Mouse (Mus musculus) left cerebral cortex, postnatal 25 days (tissue): ENCODE measurements around the gene CK137956. TPM values are rescaled to one million over a fixed set of nuclear protein-coding genes. Genes with fewer than 3 reads are reported as not detected.

Experiments
- DNase-seq, 2 experiments: peaks; one replicate each; pipeline ENCODE4 v3.0.0; 2022; ENCODE audit warnings: low spot score in 2 of 2, mixed read lengths in 1 of 2
- intact Hi-C: fragments of 180-260 bp; cut with DNase I; formaldehyde crosslinking; loops from one replicate; pipeline ENCODE4 v1.15.1; 2025
- total RNA-seq, 2 experiments: library from RNA; stranded (reverse); gene quantifications; 2 replicates each; pipeline ENCODE4 v1.2.3; 2021

Gene CK137956
- 1 to 10 TPM; 1.6 TPM for total RNA-seq

- intact Hi-C loops, result no loop called here
- no peak for DNase-seq
Observed at GRCm38 (mm10) chr4:127970901-127971868, at the start of gene CK137956. Gene CK137956 (minus strand): TSS chr4:127970951.

GRCm38 (mm10) chr4:128019465-128019864, 48.7 kb upstream of the CK137956 start:
- no peak for DNase-seq
- intact Hi-C loops, result no loop called here

DNA sequence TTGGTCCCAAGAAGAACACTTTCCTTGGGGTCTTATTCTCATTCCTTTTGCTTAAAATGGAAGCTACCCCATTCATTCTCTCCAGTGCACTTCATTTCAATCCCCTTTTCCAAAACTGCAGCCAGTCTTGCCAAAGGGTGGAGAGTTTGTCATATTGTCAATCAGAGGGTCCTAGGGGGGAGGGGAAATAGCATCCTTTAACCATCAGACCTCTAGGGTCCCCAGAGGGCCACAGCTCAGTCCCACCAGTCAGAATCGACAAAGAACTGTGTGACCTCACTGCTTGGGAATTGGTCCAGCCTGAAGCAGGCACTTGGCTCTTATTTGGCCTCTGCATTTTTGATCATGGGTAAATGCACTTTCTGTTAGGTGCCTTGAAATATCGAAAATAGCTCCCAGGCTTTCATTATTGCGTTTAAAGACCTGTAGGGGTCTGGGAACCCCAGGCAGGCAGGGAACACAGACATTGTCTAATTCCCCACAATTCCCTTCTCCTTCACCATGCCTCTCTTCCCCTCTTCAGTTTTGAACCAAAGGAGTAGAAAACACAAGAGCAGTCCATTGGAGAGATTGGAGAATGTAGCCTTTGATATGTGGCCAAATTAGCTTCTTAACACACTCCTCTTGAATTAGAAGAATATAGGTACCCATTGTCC, 34.2 kb upstream of the CK137956 start:
- intact Hi-C loops, result no loop called here
- no peak for DNase-seq

DNA sequence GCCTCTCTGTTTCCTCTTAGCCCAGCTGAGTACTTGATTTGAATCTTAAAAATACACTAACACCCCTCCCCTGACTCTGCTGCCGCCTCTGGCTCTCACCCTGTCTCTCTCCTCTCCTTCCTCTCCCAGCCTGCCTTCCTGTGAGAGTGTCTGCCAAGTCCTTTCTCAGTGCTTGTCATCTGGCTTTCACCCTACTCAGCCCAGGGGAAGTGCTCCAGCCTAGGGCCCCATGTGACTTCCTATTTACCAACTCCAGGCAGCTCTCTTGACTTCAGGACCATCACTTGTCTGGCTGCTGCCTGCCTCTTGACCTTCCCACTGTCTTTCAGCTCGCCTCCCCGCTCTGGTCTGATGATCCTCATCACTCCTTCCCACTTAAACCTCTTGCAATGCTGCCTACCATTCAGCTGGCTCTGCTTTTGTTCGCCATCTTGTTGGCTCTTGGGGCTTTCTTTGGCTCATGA, 31.9 kb upstream of the CK137956 start:
- DNase-seq, result peak in 1 of 2 experiments; percentile 78

DNA sequence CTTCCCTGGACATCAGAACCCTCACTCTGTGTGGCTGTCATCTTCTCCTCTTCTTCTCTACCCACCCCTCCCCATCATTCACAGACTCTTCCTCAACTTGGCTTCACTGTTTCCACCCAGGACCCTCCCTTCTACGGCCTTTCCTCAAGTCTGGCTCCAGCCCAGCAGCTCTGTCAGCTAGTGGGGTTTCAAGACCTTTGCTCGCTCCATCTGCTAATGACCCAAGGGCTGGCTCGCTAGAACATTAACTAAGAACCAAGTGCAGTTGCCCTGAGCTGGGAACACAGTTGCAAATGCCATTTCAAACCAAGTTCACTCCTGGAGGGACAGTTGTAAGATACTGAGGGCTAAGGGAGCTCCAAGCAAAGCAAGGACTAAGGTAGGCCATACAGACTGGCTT, 28.5 kb upstream of the CK137956 start:
- intact Hi-C loops, result no loop called here
- no peak for DNase-seq

More for the DNA sequence above, 31.9 kb upstream of the CK137956 start:
- intact Hi-C loops, result no loop called here

GRCm38 (mm10) chr4:127989347-127989995, 18.7 kb upstream of the CK137956 start:
- intact Hi-C loops, result loop anchor here (5.0 kb wide), 3 partner anchors 162 to 622 kb away; no protein-coding TSS in a partner anchor
- peak; percentile 72 to 82 for DNase-seq

GRCm38 (mm10) chr4:127988526-127989180, 17.9 kb upstream of the CK137956 start:
- DNase-seq, result peak; percentile 23 to 31
- intact Hi-C loops, result loop anchor here (5.0 kb wide), 3 partner anchors 161 to 621 kb away; no protein-coding TSS in a partner anchor

DNA sequence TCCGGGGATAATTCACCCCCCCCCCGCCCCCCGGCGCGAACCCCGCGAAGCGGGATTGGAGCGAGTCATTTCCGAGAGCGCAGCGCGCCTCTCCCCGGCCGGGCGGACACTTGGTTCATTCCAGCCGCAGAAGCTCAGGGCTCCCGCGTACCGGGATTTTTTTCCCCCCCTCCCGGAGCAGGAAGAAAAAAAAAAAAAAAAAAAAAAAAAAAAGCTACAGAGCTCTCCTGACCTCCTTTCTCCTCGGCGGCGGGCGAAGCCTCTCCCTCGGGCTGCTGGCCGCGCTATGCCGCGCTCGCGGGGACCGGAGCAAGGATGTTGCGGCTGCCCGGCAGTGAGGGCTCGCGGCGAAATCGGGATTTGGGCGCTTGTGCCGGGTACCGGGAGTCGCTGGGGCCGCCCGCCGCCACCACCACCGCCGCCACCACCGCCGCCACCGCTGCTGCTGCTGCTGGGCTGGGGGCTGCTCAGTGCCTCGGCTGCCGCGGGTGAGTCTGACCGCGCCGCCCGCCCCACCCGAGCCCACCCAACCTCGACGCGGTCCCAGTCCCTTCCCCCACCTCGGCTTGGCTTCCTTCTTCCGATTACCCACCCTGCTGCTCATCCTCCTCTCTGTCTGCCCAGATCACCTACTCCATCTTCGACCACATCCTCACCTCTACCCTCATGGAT, 17.2 kb upstream of the CK137956 start, which contains the start of gene Csmd2:
Gene Csmd2 (plus strand): TSS at position 74 of the 672 bp plus-strand sequence.
- peak; percentile 74 to 82 for DNase-seq
- intact Hi-C loops, result loop anchor here (2.0 to 5.0 kb wide), 4 partner anchors 161 to 621 kb away; no protein-coding TSS in a partner anchor

DNA sequence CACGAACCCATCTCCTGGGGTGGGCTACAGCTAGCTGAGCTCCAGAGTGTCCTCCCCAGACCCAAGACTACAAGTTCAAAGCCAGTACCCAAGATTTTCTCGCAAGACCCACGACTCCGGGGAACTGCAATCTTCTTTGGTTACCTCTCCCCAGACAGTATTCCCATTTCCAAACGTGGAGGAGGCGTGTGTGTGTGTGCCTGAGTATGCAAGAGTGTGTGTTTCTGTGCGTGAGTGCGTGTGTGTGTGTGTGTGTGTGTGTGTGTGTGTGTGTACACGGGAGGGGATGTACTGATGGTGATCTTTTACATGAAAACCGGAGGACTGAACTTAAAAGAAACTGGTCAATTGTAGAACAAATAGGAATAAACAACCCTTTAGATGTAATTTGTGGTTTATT, 16.5 kb upstream of the CK137956 start:
- peak; percentile 46 to 58 for DNase-seq
- intact Hi-C loops, result loop anchor here (2.0 to 5.0 kb wide), 4 partner anchors 160 to 620 kb away; no protein-coding TSS in a partner anchor

DNA sequence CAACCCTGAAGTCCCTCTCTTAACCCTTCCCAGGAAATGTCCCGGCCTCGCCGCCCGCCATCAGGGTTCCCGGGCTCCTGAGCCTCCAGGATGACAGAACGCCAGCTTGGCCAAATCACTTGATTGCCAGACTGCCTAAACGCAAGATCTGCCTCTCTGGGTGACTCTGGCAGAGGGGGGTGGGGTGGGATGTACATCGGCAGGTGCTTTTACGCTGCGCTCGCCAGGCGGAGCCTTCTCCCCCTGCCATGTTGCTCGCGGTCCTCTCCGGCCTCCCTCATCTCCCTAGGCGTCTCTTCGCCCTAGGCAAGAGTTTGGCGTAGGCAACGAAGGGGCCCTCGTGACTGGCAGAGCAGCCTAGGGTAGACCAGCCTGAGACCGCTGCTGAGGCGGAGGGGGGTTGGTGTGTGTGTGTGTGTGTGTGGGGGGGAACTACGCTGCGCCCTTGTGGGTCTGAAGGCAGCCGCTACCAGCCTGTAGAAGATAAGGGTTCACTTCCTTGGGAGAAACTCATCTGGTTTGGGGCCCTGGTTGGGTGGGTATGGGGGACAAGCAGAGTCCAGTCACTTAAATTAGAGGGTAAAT, 15.8 kb upstream of the CK137956 start:
- peak; percentile 42 to 55 for DNase-seq
- intact Hi-C loops, result loop anchor here (2.0 to 5.0 kb wide), 4 partner anchors 159 to 619 kb away; no protein-coding TSS in a partner anchor

GRCm38 (mm10) chr4:127985874-127986273, 15.1 kb upstream of the CK137956 start:
- intact Hi-C loops, result loop anchor here (2.0 to 5.0 kb wide), 4 partner anchors 159 to 619 kb away; no protein-coding TSS in a partner anchor
- peak; percentile 32 to 69 for DNase-seq

- intact Hi-C loops, result no loop called here
Observed at GRCm38 (mm10) chr4:127984426-127984825, 13.7 kb upstream of the CK137956 start.

GRCm38 (mm10) chr4:127981125-127981524, 10.4 kb upstream of the CK137956 start:
- DNase-seq, result no peak
- intact Hi-C loops, result no loop called here

More at GRCm38 (mm10) chr4:127984426-127984825, 13.7 kb upstream of the CK137956 start:
- no peak for DNase-seq

DNA sequence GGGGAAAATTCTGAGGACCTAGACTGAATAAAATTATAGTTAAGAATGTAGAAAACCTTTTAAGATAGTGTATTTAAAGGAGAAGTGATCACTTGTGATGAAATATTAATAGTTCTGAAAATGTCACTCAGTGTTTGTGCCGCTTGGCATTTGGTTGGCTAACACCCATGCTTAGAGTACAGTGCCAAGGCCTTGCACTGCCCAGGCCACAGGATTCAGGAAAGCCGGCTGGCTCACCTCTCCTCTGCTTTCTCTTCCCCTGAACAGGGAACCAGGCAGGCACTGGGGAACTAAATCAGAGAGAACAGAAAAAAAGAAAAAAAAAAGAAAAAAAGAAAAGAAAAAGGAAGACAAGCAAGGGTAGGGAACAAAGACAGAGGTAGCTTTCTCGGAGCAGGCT, 2.2 kb upstream of the CK137956 start:
- intact Hi-C loops, result no loop called here
- DNase-seq, result no peak

- intact Hi-C loops, result no loop called here
- no peak for DNase-seq
Observed at GRCm38 (mm10) chr4:127970018-127970421, 731 bp downstream of the CK137956 start.

DNA sequence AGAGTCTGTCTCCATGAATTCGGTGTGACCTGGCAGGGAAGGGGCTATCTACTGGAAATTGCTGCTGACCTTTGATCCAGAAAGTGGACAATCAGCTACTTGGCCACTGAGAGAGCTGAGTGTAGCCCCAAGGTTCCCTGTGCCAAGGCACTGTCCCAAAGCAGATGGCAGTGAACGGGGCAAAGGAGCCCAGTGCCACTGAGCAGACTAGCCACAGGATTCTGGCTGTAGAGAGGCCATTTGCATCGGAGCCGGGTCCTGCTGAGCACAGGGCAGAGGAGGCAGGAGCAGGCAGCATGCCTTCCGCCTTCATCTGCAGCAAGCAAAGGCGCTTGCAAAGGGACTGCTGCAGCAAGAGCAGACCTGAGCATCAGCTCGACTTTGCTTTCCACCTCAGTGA, 1.6 kb downstream of the CK137956 start:
- no peak for DNase-seq
- intact Hi-C loops, result no loop called here

DNA sequence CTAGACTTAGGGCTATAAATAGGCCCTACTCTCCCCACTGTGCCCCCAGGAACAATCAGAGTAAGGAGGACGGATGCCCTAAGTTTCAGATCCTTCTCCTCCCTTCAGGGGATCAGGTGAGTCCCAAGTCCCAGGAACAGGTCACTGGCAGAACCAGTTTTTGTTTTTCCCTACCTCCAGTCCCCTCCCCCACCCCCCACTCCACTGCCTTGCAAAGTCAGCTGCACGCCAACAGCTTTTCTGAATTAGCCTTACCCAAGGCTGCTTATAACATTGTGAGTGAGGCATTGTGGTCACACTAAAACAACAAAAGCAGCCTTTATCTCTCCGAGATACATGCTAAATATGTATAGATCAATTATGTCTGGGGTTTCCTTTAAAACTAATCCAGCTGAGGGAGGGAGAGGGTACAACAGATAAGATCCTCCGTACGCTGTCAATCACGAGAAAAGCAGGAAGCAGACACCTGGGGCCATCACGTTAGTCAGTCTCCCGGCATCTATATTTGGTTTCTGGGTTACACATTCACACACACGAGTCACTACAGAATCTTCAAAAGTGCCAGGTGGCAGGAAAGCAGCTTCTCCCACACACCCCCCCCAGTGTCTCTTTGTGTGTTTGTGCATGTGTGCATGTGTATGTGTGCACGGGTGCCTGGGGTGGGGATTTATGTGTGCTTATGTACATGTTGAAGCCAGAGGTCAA, 17.6 kb downstream of the CK137956 start:
- intact Hi-C loops, result no loop called here
- peak in 1 of 2 experiments; percentile 28 for DNase-seq
